Mouse (Mus musculus) frontal cortex, postnatal 25 days (tissue): ENCODE data around the gene Klf13.
A peak's percentile ranks its signal among the peaks of the same experiment; 100 is the strongest.

ENCODE experiments used
- DNase-seq, 2 experiments: peaks; one replicate each; pipeline ENCODE4 v3.0.0; 2022; ENCODE audit warnings: low spot score in 2 of 2

Klf13 gene

GRCm38 (mm10) chr7:63925413-63926360 is 13.0 kb downstream of the Klf13 start:
- peak in 1 of 2 experiments; percentile 57 for DNase-seq

- peak in 1 of 2 experiments; percentile 73 for DNase-seq
Measured at GRCm38 (mm10) chr7:63924747-63925412, 13.8 kb downstream of the Klf13 start.

GRCm38 (mm10) chr7:63924151-63924550 is 14.6 kb downstream of the Klf13 start:
- no peak for DNase-seq

GRCm38 (mm10) chr7:63922975-63923374 is 15.7 kb downstream of the Klf13 start:
- no peak for DNase-seq

- no peak for DNase-seq
Measured at GRCm38 (mm10) chr7:63922571-63922970, 16.1 kb downstream of the Klf13 start.

- no peak for DNase-seq
Measured at GRCm38 (mm10) chr7:63921909-63922562, 16.7 kb downstream of the Klf13 start.

- no peak for DNase-seq
Measured at GRCm38 (mm10) chr7:63918771-63919768, 19.6 kb downstream of the Klf13 start.

- no peak for DNase-seq
Measured at GRCm38 (mm10) chr7:63917693-63918092, 21.0 kb downstream of the Klf13 start.

GRCm38 (mm10) chr7:63916268-63916907 is 22.3 kb downstream of the Klf13 start, which contains the start of gene E030018B13Rik:
TSS of gene E030018B13Rik (plus strand) at chr7:63916857.
- DNase-seq = no peak

- DNase-seq = no peak
Measured at GRCm38 (mm10) chr7:63914891-63915290, 23.8 kb downstream of the Klf13 start.

- DNase-seq = no peak
Measured at GRCm38 (mm10) chr7:63913724-63914692, 24.7 kb downstream of the Klf13 start.

- DNase-seq = no peak
Measured at GRCm38 (mm10) chr7:63912924-63913723, 25.6 kb downstream of the Klf13 start.

- DNase-seq = no peak
Measured at GRCm38 (mm10) chr7:63912234-63912810, 26.4 kb downstream of the Klf13 start.

GRCm38 (mm10) chr7:63911383-63912233 is 27.1 kb downstream of the Klf13 start:
- no peak for DNase-seq

GRCm38 (mm10) chr7:63910912-63911311 is 27.8 kb downstream of the Klf13 start:
- no peak for DNase-seq

- DNase-seq = no peak
Measured at GRCm38 (mm10) chr7:63910225-63910624, 28.5 kb downstream of the Klf13 start.
